Mouse (Mus musculus): Measurements from ENCODE around the gene Sapcd1. TPM values are rescaled to one million over a fixed set of nuclear protein-coding genes. Genes with fewer than 3 reads are reported as not detected.
"Not testable (repeated sequence)": the region's sequence is repeated elsewhere in the genome, so short reads cannot be mapped to it uniquely, and the experiment has no call there.

Gene Sapcd1
- polyA plus RNA-seq, 1 experiment from 2014 or later: 3.2 TPM

DNA sequence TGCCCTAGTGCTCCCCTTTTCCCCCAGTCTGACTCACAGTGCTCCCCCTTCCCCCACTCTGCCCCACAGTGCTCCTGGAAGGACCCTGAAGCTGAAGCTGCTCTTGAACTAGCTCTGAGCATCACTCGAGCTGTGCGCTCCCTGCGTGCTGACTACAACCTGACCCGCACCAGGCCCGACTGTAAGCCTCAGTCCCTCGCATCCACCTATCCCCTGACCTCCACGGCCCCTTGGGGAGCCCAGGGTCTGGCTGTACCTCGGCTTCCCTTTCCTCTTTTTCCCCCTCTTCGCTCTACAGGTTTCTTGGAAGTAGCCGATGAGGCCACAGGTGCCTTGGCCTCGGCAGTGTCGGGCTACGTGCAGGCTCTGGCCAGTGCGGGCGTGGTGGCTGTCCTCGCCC, 12.5 kb downstream of the Sapcd1 start:
- TF ChIP-seq CTCF (IDR thresholded peaks at IDR 0.05; ENCODE audit: low read depth): no peak
- no peaks in the 10 kb centered on the region for H3K9me3 ChIP-seq (ENCODE audit: control insufficient read depth)
- peaks cover 6% of the 10 kb centered on the region for H3K4me1 ChIP-seq (replicated peaks; ENCODE audit: control insufficient read depth, insufficient read depth, low read length)
- 84% methylated on average over 16 of the region's 16 CpGs for WGBS
- H3K27ac ChIP-seq (ENCODE audit: low read depth, low read length): peak overlapping the region; percentile 46; the same call in 1 of the 2 replicates
- ATAC-seq: no peak
- H3K27me3 ChIP-seq (replicated peaks; ENCODE audit: control insufficient read depth, insufficient read depth, low read length): no peaks in the 10 kb centered on the region
- no peak overlapping the region for H3K4me3 ChIP-seq (ENCODE audit: low read depth, low read length)
- H3K9ac ChIP-seq (ENCODE audit: low read depth, low read length): no peak overlapping the region
- no peak overlapping the region for H3K4me2 ChIP-seq (replicated peaks; ENCODE audit: low read depth)
- H3K36me3 ChIP-seq (ENCODE audit: control insufficient read depth, insufficient read depth): peaks cover 61% of the 10 kb centered on the region

DNA sequence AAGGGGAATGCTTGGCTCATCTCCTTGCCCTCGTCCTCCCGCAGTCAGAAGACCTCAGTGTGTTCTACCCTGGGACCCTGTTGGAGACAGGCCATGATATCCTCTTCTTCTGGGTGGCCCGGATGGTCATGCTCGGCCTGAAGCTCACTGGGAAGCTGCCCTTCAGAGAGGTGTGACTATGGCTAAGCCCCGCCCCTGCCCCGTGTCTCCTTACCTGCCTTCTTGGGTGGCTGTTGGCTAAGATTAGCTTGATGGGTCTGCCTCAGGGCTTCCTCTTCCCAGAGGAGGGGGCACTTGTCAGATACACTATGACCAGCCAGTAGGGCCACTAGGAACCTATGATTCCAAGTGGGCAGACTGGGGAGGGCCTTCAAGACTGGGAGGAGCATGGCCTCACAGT, 14.6 kb downstream of the Sapcd1 start:
- no peaks in the 10 kb centered on the region for H3K9me3 ChIP-seq (ENCODE audit: control insufficient read depth)
- 60% methylated on average over 6 of the region's 6 CpGs for WGBS
- ATAC-seq: no peak

DNA sequence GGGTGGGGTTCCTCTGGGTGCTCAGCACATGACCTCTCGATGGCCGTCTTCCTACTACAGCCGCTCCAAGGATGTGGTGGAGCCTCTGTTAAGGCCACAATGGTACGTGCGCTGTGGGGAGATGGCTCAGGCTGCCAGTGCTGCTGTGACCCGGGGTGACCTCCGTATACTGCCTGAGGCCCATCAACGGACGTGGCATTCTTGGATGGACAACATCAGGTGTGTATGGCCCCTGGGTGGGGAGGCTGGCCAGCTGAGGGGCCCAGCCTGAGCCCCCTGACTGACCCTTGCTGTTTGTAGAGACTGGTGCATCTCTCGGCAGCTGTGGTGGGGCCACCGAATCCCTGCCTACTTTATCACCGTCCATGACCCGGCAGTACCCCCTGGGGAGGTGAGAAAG, 15.4 kb downstream of the Sapcd1 start:
- WGBS: 79% methylated on average over 13 of the region's 13 CpGs
- Histone ChIP-seq H3K36me3 (ENCODE audit: control insufficient read depth, insufficient read depth) (peaks cover 80% of the 10 kb centered on the region), H3K27ac (ENCODE audit: low read depth, low read length) (no peak overlapping the region), H3K9ac (ENCODE audit: low read depth, low read length) (no peak overlapping the region), H3K27me3 (replicated peaks; ENCODE audit: control insufficient read depth, insufficient read depth, low read length) (no peaks in the 10 kb centered on the region), H3K4me1 (replicated peaks; ENCODE audit: control insufficient read depth, insufficient read depth, low read length) (peaks cover 6% of the 10 kb centered on the region), H3K4me2 (replicated peaks; ENCODE audit: low read depth) (no peak overlapping the region), H3K9me3 (ENCODE audit: control insufficient read depth) (no peaks in the 10 kb centered on the region), H3K4me3 (ENCODE audit: low read depth, low read length) (no peak overlapping the region)
- no peak for ATAC-seq
- TF ChIP-seq CTCF (IDR thresholded peaks at IDR 0.05; ENCODE audit: low read depth): no peak

More for the DNA sequence above, 14.6 kb downstream of the Sapcd1 start:
- no peak overlapping the region for H3K9ac ChIP-seq (ENCODE audit: low read depth, low read length)
- peaks cover 6% of the 10 kb centered on the region for H3K4me1 ChIP-seq (replicated peaks; ENCODE audit: control insufficient read depth, insufficient read depth, low read length)
- H3K4me3 ChIP-seq (ENCODE audit: low read depth, low read length): no peak overlapping the region
- no peak overlapping the region for H3K4me2 ChIP-seq (replicated peaks; ENCODE audit: low read depth)
- H3K27ac ChIP-seq (ENCODE audit: low read depth, low read length): no peak overlapping the region
- H3K36me3 ChIP-seq (ENCODE audit: control insufficient read depth, insufficient read depth): peaks cover 80% of the 10 kb centered on the region
- TF ChIP-seq CTCF (IDR thresholded peaks at IDR 0.05; ENCODE audit: low read depth): no peak
- H3K27me3 ChIP-seq (replicated peaks; ENCODE audit: control insufficient read depth, insufficient read depth, low read length): no peaks in the 10 kb centered on the region

DNA sequence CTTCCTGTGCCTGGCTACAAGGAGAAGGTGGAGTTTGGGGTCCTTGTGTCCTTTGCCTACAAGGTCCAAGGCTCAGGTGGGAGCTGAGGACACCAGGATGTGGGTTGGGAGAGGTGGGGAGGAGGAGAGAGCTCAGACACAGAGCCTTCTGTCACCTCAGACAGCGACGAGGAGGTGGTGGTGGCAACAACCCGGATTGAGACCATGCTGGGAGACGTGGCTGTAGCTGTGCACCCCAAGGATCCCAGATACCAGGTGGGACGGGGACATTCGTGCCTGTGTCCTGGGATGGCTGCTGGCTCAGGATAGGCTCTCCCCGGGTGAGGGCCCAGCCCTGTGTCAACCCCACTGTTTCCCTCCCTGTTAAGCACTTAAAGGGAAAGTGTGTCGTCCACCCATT, 16.4 kb downstream of the Sapcd1 start:
- H3K27me3 ChIP-seq (replicated peaks; ENCODE audit: control insufficient read depth, insufficient read depth, low read length): no peaks in the 10 kb centered on the region
- no peak overlapping the region for H3K27ac ChIP-seq (ENCODE audit: low read depth, low read length)
- peaks cover under 1% of the 10 kb centered on the region; the same call in 1 of the 2 replicates for H3K4me1 ChIP-seq (replicated peaks; ENCODE audit: control insufficient read depth, insufficient read depth, low read length)
- 90% methylated on average over 8 of the region's 8 CpGs for WGBS
- H3K4me3 ChIP-seq (ENCODE audit: low read depth, low read length): no peak overlapping the region
- TF ChIP-seq CTCF (IDR thresholded peaks at IDR 0.05; ENCODE audit: low read depth): no peak
- H3K9me3 ChIP-seq (ENCODE audit: control insufficient read depth): no peaks in the 10 kb centered on the region
- peaks cover 84% of the 10 kb centered on the region for H3K36me3 ChIP-seq (ENCODE audit: control insufficient read depth, insufficient read depth)
- no peak overlapping the region for H3K4me2 ChIP-seq (replicated peaks; ENCODE audit: low read depth)
- ATAC-seq: no peak
- no peak overlapping the region for H3K9ac ChIP-seq (ENCODE audit: low read depth, low read length)

DNA sequence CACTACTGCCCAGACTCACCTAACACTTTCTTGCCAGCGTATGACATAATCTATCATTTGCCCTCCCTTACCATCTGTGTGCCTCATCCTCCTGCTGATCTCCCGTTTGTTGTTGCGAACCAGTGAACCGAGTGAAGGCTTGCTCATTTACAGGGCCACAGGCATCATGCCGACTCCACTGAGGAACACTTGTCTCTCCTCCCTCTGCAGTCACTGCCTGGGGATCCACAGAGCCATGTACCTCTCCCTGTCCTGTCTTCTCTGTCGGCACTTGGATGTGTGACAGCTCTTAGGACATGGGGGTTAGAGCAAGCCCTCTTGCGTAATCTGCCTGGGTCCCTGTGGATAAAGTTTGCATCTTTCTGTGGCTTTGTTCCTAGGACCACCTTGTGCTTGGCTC, 18.2 kb downstream of the Sapcd1 start:
- no peaks in the 10 kb centered on the region for H3K4me1 ChIP-seq (replicated peaks; ENCODE audit: control insufficient read depth, insufficient read depth, low read length)
- no peak overlapping the region for H3K4me3 ChIP-seq (ENCODE audit: low read depth, low read length)
- no peaks in the 10 kb centered on the region for H3K9me3 ChIP-seq (ENCODE audit: control insufficient read depth)
- no peak overlapping the region for H3K9ac ChIP-seq (ENCODE audit: low read depth, low read length)
- TF ChIP-seq CTCF (IDR thresholded peaks at IDR 0.05; ENCODE audit: low read depth): no peak
- no peak overlapping the region for H3K4me2 ChIP-seq (replicated peaks; ENCODE audit: low read depth)
- no peak overlapping the region for H3K27ac ChIP-seq (ENCODE audit: low read depth, low read length)
- WGBS: 85% methylated on average over 7 of the region's 7 CpGs
- ATAC-seq: no peak
- peaks cover 80% of the 10 kb centered on the region for H3K36me3 ChIP-seq (ENCODE audit: control insufficient read depth, insufficient read depth)
- H3K27me3 ChIP-seq (replicated peaks; ENCODE audit: control insufficient read depth, insufficient read depth, low read length): no peaks in the 10 kb centered on the region

DNA sequence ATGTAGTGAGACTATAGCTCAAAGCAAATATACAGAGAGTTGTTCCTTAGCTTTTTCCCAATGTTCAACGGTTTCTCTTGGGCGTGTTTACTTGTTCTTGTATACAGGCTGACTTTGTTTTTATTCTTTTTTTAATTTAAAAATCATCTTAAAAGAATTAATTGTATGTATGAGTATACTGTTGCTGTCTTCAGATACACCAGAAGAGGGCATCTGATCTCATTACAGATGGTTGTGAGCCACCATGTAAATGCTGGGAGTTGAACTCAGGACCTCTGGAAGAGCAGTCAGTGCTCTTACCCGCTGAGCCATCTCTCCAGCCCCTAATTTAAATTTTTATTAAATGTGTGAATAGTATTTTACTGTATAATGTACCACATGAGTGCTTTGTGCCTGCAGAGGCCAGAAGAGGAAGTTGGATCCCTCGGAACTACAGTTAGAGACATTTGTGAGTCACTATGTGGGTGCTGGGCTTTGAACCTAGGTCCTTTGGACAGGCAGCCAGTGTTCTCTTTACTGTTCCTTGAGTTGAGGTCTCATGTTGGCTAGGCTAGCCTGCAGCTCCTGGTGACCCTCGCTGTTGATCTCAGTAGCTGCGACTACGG, 20.3 kb downstream of the Sapcd1 start:
- no peak overlapping the region for H3K9ac ChIP-seq (ENCODE audit: low read depth, low read length)
- no peak overlapping the region for H3K4me3 ChIP-seq (ENCODE audit: low read depth, low read length)
- H3K4me1 ChIP-seq (replicated peaks; ENCODE audit: control insufficient read depth, insufficient read depth, low read length): no peaks in the 10 kb centered on the region
- ATAC-seq: no peak
- peaks cover 65% of the 10 kb centered on the region for H3K36me3 ChIP-seq (ENCODE audit: control insufficient read depth, insufficient read depth)
- no peaks in the 10 kb centered on the region for H3K9me3 ChIP-seq (ENCODE audit: control insufficient read depth)
- H3K4me2 ChIP-seq (replicated peaks; ENCODE audit: low read depth): no peak overlapping the region
- TF ChIP-seq CTCF (IDR thresholded peaks at IDR 0.05; ENCODE audit: low read depth): peak; percentile 33
- H3K27ac ChIP-seq (ENCODE audit: low read depth, low read length): no peak overlapping the region
- 92% methylated on average over 7 of the region's 7 CpGs for WGBS
- H3K27me3 ChIP-seq (replicated peaks; ENCODE audit: control insufficient read depth, insufficient read depth, low read length): no peaks in the 10 kb centered on the region

DNA sequence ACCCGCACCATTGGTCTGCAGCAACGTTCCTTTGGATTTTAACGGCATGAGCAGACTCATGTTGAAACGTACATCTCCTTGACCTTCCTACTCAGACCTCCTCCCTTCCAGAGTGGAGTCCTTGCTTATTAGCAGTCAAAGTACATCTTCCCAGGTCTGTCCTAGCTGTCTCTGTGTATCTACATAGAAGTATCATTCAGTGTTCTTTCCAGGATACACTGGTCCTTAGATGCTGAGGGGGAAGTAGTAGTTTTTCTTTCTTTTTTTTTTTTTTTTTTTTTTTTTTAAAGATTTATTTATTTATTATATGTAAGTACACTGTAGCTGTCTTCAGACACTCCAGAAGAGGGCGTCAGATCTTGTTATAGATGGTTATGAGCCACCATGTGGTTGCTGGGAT, 21.9 kb downstream of the Sapcd1 start:
- H3K36me3 ChIP-seq (ENCODE audit: control insufficient read depth, insufficient read depth): peaks cover 49% of the 10 kb centered on the region
- H3K4me1 ChIP-seq (replicated peaks; ENCODE audit: control insufficient read depth, insufficient read depth, low read length); H3K9me3 ChIP-seq (ENCODE audit: control insufficient read depth); H3K9ac ChIP-seq (ENCODE audit: low read depth, low read length); H3K27me3 ChIP-seq (replicated peaks; ENCODE audit: control insufficient read depth, insufficient read depth, low read length); H3K27ac ChIP-seq (ENCODE audit: low read depth, low read length); H3K4me3 ChIP-seq (ENCODE audit: low read depth, low read length); ATAC-seq: not testable (repeated sequence)
- peak overlapping the region; percentile 48 for H3K4me2 ChIP-seq (replicated peaks; ENCODE audit: low read depth)
- 82% methylated on average over 4 of the region's 5 CpGs for WGBS
